Mouse (Mus musculus): Measurements from ENCODE around the gene Edn2.

GRCm38 (mm10) chr4:120180535-120180934, 19.5 kb downstream of the Edn2 start:
- TF ChIP-seq POLR2A (IDR thresholded peaks at IDR 0.05; ENCODE audit: control insufficient read depth, low read depth, low read length): no peak
- no peak for TF ChIP-seq CTCF (IDR thresholded peaks at IDR 0.05; ENCODE audit: control insufficient read depth, insufficient read depth, insufficient replicate concordance, low read depth, low read length)

Data from testis, adult 2 months (tissue).